Mouse (Mus musculus): Measurements from ENCODE around the gene Cd109. TPM values are rescaled to one million over a fixed set of nuclear protein-coding genes. Genes with fewer than 3 reads are reported as not detected.

The Cd109 gene
- polyA plus RNA-seq, 1 experiment from 2014 or later: 5.3 TPM

DNA sequence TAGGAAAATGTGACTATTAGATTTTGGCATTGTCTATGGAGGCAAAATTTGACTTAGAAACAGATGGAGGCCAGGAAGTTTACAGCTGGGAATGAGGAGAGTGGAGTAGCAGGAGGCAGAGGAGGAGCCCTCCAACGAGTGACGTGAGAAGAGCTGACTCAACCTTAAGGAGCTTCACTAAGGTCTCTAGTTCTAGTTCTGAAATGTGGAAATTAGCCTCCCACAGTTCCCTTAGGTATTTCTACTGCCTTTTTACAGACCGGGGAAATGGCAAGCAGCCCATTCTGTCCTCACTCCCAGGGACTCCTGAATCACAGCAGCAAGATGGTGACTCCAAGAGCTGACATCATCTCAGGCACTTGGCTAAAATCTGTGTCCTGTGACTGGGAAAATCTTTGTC, 134.9 kb downstream of the Cd109 start:
- ATAC-seq (ENCODE audit: insufficient number of reproducible peaks, insufficient read depth, low FRiP score, low TSS enrichment, low read depth): no peak
- no peak overlapping the region for H3K27ac ChIP-seq

More for the DNA sequence above, 134.9 kb downstream of the Cd109 start:
- no peak overlapping the region for H3K9ac ChIP-seq (replicated peaks)
- no peak overlapping the region for H3K4me2 ChIP-seq
- WGBS: 74% methylated on average over 3 of the region's 3 CpGs
- no peaks in the 10 kb centered on the region for H3K4me1 ChIP-seq (replicated peaks)
- H3K36me3 ChIP-seq: no peaks in the 10 kb centered on the region
- no peaks in the 10 kb centered on the region for H3K9me3 ChIP-seq
- H3K4me3 ChIP-seq (replicated peaks): no peak overlapping the region
- no peaks in the 10 kb centered on the region for H3K27me3 ChIP-seq

Other genes starting within 250 kb of the Cd109 start
- gene Dppa5a, start 247.4 kb upstream of the Cd109 start, polyA plus RNA-seq (2016; fragmentation: Nextera tagmentation; extraction: Ambion mirVana): 0.37 and 1.3 TPM in 2 replicates
- gene Ooep, start 236.8 kb upstream of the Cd109 start, polyA plus RNA-seq (2016; fragmentation: Nextera tagmentation; extraction: Ambion mirVana): 2.5 and 3.0 TPM in 2 replicates
- gene Ddx43, start 219.8 kb upstream of the Cd109 start, polyA plus RNA-seq (2016; fragmentation: Nextera tagmentation; extraction: Ambion mirVana): 0.30 and 0.54 TPM in 2 replicates
- 1.7 TPM in 2 replicates for gene Cgas, start 172.3 kb upstream of the Cd109 start, polyA plus RNA-seq (2016; fragmentation: Nextera tagmentation; extraction: Ambion mirVana)
- gene Mto1, start 167.3 kb upstream of the Cd109 start, polyA plus RNA-seq (2016; fragmentation: Nextera tagmentation; extraction: Ambion mirVana): 20.3 and 23.5 TPM in 2 replicates
- 0.79 and 0.88 TPM in 2 replicates for gene Gm17324, start 166.8 kb upstream of the Cd109 start, polyA plus RNA-seq (2016; fragmentation: Nextera tagmentation; extraction: Ambion mirVana)
- gene Eef1a1, start 126.4 kb upstream of the Cd109 start, polyA plus RNA-seq (2016; fragmentation: Nextera tagmentation; extraction: Ambion mirVana): 4,104 and 4,228 TPM in 2 replicates
- 17.3 and 18.2 TPM in 2 replicates for gene Slc17a5, start 27.5 kb upstream of the Cd109 start, polyA plus RNA-seq (2016; fragmentation: Nextera tagmentation; extraction: Ambion mirVana)